Mouse (Mus musculus): ENCODE results near the gene Tsga10ip.
"Not testable (repeated sequence)": the region's sequence is repeated elsewhere in the genome, so short reads cannot be mapped to it uniquely, and the experiment has no call there.

GRCm38 (mm10) chr19:5406531-5407126 is 4.3 kb upstream of the Tsga10ip start:
- TF ChIP-seq POLR2A (IDR thresholded peaks at IDR 0.05; ENCODE audit: borderline replicate concordance, extremely low read depth, insufficient read depth, insufficient read length, poor library complexity, severe bottlenecking) = peak; percentile 17; the same call in 1 of the 2 replicates
- TF ChIP-seq CTCF (IDR thresholded peaks at IDR 0.05; ENCODE audit: borderline replicate concordance, extremely low read depth, insufficient read depth, insufficient read length) = not testable (repeated sequence)

Data from brain, embryonic 14.5 days (tissue).